Mouse (Mus musculus) cerebellum, adult 18-20 months (tissue): ENCODE data around the gene Pcbp4.

Experiments
- DNase-seq, 2 experiments: peaks; one replicate each; pipeline ENCODE4 v3.0.0; 2021

Pcbp4 gene

DNA sequence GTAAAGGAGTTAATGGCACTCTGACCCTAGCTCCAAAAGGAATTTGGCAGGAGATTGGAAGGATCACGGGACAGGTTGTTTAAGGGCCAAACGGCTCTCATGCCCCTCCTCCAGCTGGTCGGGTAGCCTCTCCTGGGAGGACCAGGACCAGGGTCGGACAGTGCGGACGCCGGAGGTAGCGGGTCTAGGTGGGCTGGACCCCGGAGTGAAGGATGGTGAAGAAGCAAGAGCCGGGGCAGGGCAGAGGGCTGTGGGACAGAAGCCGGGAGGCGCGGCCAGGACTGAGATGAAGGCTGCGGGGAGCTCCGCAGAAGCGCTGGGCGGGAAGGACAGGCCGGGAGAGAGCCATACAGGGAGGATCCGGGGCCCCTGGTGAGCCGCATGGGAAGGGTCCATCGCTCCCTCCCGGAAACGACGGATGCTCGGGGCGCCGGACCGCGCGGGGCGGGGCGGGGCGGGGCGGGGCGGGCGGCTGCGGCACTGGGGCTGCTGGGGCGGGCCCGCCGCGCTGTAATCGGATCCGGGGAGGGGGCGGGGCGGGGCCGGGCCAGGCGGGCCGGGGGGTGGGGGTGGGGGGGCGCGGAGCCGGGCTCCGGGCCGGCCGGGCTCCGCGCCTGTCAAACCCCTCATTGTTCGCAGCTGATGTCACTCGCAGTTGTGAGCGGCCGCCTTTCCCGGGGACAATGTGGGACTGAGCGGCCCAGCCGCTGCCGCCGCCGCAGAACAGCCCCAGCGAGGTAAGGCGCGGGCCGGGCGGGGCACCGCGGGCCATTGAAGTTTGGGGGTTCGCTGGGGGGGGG is at the start of gene Pcbp4:
Gene Pcbp4 (plus strand): TSS at position 21 of the 800 bp plus-strand sequence.
- peak; percentile 66 to 76 for DNase-seq

DNA sequence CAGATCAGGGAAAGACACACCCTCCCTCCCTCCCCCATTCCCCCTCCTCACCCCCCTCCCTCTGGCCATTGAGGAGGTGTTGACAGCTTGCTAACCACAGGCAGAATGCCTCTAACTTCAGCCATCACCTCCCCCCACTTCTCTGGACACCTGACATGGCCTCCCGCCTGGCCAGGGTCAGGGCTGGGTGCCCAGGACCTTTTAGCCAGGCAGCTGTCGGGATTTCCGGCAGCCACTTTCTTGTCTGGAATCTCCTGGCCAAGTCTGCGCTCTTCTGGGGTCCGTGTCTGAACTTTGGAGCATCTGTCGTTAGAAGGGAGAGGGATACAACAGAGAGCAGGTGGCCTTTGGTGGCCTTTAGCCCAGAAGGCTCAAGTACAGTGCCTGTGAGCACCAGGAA is 47.8 kb upstream of the Pcbp4 start:
- peak in 1 of 2 experiments; percentile 22 for DNase-seq

DNA sequence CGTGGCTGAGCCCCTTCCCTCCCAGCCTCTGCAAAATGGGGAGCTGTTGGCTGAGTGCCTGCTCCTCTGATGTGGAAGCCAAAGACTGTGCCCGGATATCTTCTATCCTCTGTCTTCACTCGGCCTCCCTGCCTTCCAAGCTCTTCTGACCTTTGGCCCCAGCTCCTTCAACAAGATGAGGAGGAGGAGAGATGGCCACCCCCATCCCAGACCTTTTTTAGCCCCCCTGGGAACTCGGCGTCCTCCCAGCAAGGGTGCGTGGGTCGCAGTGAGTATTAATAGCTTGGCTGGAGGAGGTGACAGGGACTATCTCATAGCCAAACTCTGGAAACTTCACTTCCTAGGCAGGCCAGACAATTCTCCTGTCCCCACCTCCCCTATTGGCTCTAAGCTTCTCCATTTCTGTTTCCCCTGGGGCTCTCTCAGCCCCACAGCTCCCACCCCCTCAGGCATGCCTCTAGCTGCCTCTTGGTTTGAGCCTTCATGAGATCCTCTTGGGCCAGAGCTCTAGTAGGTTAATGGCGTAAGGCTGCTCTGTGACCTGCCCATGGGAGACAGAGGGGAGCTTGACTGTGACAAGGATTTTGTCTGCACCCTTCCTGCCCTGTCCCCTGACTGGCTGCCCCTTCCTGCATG is 46.5 kb upstream of the Pcbp4 start:
- no peak for DNase-seq

DNA sequence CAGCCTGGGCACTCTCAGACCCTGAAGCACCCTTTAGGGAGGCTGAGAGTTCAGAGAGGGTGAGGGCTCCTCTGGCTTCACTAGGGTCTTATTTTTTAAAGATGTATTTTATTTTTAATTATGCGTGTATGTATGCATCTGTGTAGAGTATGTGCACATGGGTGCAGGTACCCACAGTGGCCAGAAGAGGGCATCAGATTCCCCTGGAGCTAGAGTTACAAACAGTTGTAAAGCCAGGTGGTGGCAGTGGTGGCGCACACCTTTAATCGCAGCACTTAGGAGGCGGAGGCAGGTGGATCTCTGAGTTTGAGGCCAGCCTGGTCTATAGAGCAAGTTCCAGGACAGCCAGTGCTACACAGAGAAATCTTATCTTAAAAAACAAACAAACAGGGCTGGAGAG is 44.0 kb upstream of the Pcbp4 start:
- DNase-seq: no peak

DNA sequence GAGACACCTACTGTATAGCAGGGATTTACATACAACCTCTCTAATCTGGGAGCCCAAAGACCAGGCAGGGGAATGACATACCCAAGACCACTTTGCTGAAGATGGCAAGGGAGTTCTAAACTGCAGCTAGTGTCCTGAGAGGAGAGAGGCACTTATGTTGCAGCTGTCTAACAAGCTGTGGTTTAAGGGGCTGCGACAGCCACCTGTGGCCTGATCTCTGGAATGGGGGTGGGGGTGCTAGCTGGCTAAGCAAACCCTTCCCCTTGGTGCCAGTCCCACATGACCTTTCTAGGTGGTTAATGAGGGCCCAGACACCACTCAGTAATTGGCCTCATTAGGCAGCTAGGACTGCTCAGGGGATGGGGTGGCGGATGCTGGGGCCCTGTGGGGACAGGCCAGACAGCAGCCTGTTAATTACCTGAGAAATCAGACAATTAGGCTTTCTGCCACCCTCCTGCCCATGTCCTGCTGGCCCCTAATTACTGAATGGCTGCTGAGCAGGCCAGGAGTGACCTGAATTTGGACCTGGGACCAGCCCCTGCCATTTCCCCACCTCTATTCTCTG is 42.9 kb upstream of the Pcbp4 start:
- peak in 1 of 2 experiments; percentile 28 for DNase-seq

DNA sequence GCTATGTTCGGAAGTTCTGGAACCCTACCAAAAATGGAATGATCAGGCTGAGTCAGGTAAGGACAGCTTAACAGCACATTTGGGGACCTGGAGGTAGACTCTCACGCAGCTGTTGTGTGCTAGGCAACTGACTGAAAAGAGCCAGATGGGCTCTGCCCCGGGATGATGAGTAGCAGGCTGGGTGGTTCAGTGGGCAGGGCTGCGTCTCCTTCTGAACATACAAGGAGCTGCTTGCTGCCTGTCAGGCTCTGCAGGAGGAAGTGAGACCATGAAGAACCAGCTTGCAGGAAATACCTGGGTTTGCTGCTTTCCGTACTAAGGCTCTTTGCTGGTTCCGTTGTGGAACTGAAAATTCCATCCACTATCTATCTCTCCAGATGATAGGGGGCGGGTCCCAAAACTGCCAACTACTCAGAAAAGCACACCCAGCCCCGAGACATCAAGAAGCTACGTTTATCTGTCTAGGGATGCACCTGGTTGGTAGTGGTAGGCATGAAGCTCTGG is 41.9 kb upstream of the Pcbp4 start:
- DNase-seq: no peak

DNA sequence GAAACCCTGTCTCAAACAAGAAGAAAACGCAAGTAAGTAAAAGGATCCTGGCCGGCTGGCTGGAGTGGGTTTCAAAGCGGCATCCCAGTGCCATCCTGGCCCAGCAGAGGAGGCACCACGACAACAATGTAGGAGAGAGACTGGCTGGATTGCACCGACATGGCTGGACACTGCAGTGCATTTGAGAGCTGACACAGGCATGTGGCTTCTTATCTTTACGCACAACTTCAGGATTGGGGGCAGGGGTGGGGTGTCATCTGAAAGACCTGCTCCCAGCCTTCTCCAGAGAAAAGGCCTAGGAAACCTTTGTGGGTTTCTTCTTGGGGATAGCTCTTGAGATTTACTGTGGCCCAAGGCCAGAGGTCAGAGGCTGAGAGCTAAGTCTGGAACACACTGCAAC is 41.4 kb upstream of the Pcbp4 start:
- DNase-seq: no peak

DNA sequence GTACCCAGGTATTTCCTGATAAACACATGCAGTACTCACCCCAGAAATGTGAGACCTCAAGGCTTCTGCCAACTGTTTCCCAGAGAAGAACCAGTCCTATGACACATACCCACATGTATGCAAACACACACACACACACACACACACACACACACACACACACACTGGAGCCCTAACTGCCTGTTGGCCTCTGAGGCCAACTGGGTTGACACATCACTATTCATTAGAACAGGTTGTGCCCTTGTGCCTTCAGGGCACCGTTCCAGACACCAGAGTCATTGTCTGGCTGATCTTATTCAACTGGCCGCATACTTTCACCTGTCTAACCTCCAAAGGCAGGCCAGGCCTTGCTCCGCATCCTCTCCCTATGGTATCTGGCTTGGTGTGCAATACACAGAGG is 40.9 kb upstream of the Pcbp4 start:
- DNase-seq: no peak

DNA sequence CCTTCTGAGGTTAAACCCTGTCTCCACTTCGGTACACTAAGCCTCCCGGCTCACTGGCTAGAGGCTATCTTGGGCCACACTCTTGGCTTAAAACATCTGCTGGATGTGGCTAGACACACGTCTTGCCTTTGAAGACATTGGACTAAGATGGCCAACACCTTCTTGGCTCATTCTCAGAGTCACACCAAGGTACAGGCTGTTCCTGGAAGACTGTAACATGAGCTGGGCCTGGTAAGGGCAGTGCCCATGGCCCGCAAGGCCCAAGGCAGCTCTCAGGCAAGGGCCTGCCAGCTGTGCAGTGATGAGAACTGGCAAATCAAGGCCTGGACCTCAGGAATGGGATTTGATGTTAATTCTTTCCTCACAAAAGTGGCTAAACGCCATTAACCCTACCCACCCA is 39.5 kb upstream of the Pcbp4 start:
- no peak for DNase-seq

DNA sequence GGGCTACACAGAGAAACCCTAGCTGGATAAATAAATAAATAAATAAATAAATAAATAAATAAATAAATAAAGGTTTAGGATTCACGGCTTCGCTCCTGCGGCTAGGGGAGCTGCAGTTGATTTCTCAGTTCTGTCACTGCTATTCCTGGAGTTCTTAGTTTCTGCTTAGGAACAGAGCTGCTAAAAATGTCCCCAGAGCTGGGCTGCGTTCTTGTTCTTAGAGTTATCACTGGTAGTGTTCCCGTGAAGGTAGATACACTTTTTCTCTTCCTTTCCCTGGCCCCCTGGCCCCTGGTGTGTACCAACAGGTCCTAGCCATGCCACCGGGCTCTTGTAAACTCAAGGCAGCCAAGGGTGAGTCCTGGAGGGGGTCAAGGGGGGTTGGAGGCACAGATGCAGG is 36.3 kb upstream of the Pcbp4 start:
- no peak for DNase-seq

DNA sequence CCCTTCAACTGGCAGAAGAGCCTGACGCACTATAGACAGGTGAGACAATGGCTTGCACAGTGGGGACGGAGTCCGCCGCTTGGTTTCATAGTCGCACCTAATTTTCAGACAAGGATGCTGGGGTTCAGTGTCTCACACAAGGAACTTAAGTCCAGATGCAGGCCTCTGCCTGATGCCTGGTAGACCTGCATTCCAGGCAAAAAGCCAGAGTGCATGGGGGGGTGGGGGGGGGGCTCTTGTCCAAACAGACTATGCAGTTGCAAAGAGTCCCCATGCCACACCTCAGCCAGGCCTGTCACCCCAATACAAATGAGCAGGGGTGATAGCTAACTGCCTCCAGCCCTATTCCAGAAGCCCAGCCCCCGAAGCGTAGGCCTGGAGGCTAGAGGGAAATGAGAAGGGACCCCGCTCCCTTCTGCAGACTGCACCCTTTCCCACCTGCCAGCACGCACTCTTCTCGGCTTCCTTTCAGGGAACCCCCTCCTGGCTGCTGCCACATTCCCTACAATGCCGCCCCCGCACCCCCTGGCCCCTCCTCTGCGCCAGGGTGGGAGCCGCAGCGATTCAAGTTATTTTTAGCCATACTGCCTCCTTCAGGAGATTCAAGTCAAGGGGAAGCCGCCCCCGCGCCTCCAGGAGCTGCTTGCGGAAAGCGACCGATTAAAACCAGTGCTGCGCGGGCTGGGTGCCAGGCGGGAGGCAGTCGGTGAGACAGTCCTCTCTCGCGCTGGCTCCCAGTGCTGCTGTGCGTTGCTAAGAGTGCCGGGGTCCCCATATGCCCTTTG is 35.1 kb upstream of the Pcbp4 start:
- DNase-seq: peak; percentile 79 to 83

DNA sequence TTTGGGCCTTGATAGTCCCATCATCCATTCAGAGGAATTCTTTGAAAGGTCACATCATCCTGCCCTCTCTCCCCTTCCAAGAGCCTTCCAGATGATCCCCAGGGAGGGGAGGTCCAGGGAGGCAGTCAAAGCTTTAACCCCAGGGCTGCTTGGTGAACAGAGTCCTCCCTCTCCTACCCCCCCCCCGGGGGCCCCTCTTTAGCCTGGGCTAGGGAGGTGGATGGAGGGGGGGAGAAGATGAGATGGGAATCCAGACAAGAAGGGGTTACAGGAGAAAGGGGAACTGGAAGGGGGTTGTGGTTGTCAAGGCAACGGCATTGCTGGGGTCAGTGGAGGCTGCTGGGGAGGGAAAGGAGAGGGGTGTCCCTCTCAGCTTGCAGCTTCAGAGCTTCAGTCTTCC is 32.5 kb upstream of the Pcbp4 start:
- no peak for DNase-seq

DNA sequence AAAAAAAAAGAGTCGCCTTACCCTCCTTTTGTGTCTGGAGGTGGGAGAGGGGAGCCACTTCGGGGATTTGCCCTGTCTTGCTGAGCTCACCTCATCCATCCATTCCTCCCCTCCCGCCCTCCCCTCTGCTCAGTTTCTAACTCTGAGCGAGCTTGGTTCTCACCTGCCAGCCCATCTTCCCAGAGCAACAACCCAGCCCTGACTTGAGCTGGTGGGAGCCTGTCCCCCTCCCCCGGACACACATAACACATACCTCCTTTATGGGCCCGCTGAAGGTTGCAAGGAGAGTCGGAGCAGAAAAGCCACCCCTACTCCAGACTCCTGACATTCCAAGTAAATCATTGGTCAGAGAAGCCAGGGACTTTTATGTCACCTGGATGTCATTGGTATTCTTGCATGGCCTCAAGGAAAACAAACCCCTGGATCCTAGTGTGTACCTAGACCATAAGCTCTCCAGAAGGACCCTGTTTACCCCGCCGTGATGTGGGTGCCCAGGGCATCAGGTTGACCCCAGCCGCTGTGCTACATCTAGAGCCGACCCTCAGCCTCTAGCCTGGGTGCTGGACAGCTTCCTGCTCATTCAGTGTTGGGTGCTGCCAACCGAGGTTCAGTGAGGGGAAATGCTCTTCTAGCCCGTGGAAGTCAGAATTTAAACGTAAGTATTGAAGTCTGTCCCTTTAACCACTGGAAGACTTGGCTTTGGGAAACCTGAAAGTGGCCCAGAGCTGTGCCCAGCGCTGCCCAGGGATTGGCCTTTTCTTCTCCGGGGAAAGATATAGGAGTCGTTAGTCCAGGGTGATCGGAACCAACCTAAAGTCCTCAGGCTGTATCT is 31.8 kb upstream of the Pcbp4 start:
- no peak for DNase-seq

DNA sequence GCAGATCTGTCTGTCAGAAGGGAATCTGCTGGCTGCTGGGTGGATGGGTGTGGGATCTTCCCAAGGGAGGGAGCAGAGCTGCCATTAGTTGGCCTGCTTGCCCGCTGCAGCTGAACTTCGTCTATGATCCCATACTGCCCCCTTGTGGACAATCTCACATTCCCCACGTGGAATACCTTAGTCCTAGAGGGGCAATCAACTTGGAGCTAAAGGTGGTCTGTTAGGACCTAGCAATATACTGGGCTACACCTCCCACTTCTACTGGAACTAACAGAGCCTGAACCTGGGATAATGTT is 31.3 kb upstream of the Pcbp4 start:
- peak; percentile 86 to 88 for DNase-seq

DNA sequence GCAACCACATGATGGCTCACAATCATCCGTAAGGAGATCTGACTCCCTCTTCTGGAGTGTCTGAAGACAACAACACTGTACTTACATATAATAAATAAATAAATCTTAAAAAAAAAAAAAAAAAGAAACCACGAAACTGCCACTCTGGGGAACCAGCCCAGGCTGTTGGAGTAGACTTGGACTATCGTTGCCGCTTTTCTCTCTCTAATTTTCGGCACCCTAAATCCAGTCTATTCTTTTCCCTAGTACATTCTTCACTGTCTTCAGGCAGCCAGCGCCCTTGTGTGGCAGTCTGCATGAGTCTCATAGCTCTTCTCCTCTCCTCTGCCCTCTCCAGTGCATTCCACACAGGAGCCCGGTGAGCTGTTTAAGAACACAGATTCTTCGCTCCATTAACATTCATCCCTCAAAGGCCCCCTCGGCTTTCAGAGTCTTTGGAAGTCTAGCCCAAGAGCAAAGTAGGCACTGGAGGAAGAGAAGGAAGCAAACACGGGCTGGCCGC is 24.3 kb upstream of the Pcbp4 start:
- DNase-seq: no peak

DNA sequence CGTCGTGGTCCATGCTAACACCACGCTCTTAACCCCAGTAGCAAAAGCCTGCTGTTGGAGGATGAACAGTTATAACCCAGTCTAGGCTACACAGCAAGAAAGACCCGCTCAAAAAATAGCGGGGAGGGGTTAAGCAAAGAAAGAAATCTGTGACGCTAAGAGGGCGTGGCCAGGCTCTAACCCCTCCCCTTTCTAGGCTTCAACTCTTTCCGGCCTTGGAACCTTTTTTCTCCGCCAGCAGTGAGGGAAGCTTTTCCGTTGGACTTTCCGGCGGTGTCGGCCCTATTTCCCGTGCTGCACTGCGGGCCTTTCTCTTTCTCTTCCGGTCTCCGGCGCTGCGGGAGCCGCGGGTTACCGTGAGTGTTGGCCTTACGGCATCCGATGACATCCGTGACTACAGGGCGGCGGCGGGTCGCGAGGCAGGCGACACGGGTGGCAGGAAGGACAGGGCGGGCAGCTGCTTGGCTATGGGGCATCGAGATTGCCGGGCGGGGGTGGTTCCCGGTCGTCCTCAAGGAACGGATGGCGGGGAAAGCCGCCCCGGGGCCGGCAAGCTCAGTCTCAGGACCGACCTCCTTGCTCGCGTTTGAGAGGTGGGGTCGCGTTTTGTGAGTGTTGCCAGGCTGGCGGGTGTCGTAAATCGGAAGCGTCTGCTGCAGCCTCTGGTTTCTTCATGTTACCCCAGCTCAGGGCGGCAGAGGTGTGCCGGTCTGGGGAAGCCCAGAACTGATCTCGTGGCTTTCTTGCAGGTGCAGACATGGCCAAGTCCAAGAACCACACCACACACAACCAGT is 23.7 kb upstream of the Pcbp4 start, which contains the start of gene Rpl29:
Gene Rpl29 (plus strand): TSS at position 234 of the 794 bp plus-strand sequence.
- DNase-seq: peak; percentile 92 to 95

DNA sequence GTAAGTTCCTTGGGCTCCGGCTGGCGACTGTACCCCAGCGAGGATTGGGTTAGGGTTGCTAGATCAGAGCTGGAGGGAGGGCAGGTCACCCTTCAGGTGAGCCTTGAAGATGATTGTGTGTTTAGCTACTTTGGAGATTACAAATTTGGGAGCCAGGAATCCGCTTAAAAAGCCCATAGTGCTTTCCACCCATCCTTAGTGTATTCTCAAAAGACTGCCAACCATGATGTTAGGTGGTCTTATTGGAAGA is 23.2 kb upstream of the Pcbp4 start:
- DNase-seq: no peak

DNA sequence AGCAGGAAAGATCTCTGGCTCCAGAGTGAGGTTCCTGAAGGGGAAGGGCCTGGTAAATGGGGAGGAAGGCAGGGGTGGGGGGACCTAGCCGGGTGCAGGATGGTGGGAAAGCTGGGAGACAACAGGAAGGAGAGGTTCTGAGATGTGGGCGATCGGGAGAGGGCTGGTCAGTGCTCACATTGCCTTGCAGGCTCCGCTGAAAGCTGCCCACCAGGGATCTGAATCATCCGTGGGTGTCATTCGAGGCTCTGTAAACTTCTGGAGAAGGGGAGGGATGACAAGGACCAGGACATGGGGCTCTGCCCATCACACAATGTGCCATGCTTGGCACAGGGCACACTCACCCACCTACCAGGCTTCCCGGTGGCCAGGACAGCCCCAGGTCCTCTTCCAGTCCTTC is 19.7 kb upstream of the Pcbp4 start:
- no peak for DNase-seq

DNA sequence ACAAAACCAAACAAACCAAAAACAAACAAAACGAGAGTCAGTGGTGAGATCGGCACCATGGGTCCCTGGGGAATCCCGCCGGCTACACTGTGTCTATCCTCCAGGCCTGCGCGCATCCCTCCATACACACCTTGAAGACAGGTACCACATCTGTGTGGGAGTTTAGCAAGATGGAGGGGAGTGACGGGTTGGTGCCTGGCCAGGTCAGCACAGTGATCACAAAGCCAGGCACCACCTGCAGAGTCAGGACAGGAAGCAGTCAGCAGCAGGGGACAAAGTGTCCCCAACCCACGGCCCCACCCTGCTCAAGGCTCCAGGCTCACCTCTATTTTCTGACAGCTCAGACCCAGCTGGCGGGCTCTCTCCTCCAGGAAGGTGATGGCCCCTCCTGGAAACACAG is 16.5 kb upstream of the Pcbp4 start:
- no peak for DNase-seq

DNA sequence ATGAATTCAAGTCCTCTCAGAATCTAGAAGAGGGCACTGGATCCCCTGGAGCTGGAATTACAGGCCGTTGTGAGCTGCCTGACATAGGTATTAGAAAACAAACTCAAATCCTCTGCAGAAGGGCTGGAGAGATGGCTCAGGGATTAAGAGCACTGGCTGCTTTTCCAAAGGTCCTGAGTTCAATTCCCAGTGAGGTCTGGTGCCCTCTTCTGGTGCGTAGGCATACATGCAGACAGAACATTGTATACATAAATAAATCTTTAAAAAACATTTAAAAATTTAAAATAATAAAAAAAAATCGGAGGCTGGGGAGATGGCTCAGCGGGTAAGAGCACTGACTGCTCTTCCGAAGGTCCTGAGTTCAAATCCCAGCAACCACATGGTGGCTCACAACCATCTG is 10.4 kb upstream of the Pcbp4 start:
- no peak for DNase-seq

DNA sequence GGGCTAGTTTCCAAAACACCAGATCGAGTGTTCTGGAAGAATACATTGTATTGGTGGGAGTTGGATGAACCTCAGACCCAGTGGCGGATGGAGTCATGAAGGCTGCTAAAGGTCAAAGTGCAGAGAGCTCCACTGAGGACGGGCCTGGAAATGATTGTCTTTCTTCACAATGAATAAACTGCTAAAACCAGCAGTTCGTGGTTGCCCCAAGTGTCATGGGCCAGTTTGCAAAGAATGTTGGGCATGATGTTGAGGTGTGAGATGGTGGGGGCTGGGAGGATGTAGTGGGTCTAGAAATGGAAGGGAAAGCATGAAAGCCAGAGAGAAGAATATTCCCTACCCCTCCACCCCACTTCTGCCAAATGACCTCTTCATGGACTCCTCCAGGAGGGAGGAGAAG is 8.3 kb upstream of the Pcbp4 start:
- no peak for DNase-seq

DNA sequence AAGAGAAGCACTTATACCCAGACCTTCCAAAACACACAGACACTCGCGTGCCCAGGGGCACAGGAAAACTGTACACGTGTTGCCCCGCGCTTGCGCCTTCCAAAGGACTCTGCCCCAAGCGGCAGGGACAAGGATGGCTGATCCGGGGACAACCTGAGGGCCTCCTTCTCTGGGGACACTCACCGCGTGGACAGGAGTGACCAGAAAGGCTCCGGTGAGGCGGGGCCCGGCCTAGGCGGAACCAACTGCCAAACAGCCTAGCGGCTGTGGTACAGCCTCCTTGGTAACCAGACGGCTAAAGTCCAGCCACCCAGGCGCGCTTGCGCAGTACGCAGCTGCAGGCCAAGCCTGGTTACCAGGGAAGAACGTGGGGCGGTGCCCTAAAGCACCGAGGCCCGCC is 5.7 kb upstream of the Pcbp4 start, which contains the start of the genes Abhd14b and Abhd14a:
Gene Abhd14b (plus strand): TSS at position 112 of the 400 bp plus-strand sequence.
Gene Abhd14a (minus strand): TSS at position 331 of the 400 bp plus-strand sequence.
- DNase-seq: peak; percentile 96 to 98
